8 mouse cellular contexts compared by ENCODE assay signal in genomic region chr9:55937664-55938617, GRCm38 (mm10). TPM values are rescaled to one million over a fixed set of nuclear protein-coding genes. Genes with fewer than 3 reads are reported as not detected.
DNase-seq lines count a peak whose midpoint lies in the region; ATAC-seq lines count a peak whose summit lies in the region.

Gene Scaper, minus strand, starts transcription at chr9:55938119.

- no peaks in the 10 kb centered on the region for H3K27me3 ChIP-seq in hindbrain, embryonic 11.5 days (ENCODE audit: control insufficient read depth, insufficient read depth, low read length)

- no peaks in the 10 kb centered on the region for H3K9me3 ChIP-seq in hindbrain, embryonic 11.5 days (ENCODE audit: control insufficient read depth, low read length)

- H3K4me1 ChIP-seq in hindbrain, embryonic 11.5 days (replicated peaks; ENCODE audit: control insufficient read depth, insufficient read depth, low read length), result no peaks in the 10 kb centered on the region

- peak; percentile 97 for ATAC-seq in frontal cortex, adult (ENCODE audit: low TSS enrichment)
- peak; percentile 98 for ATAC-seq in hindbrain, embryonic 11.5 days (ENCODE audit: low FRiP score)

- peak within 1 kb of the TSS; percentile 41 for H3K4me2 ChIP-seq in hindbrain, embryonic 11.5 days (replicated peaks; ENCODE audit: low read depth, low read length)

- peak within 1 kb of the TSS; percentile 71 for H3K9ac ChIP-seq in hindbrain, embryonic 11.5 days (ENCODE audit: low read depth, low read length)

- DNase-seq in MN1 (ENCODE audit: low spot score), result peak; percentile 93
- DNase-seq in cerebellum, adult 9-10 months, result peak; percentile 86
- DNase-seq in hindbrain, embryonic 11.5 days (ENCODE audit: low spot score), result peak; percentile 94
- DNase-seq in layer of hippocampus, postnatal 10 days (ENCODE audit: low spot score in 2 of 2), result peak; percentile 75 to 85
- DNase-seq in lung, postnatal 10 days, result peak; percentile 91
- peak; percentile 88 for DNase-seq in ovary, postnatal 36 days (ENCODE audit: low spot score)
- DNase-seq in thymus, postnatal 25 days, result peak; percentile 92

- H3K4me3 ChIP-seq in hindbrain, embryonic 11.5 days (ENCODE audit: low read depth, low read length), result peak within 1 kb of the TSS; percentile 53

- WGBS in hindbrain, embryonic 11.5 days, result 1% methylated on average over 40 of the region's 60 CpGs

- no peaks in the 10 kb centered on the region for H3K36me3 ChIP-seq in hindbrain, embryonic 11.5 days (ENCODE audit: control insufficient read depth, insufficient read depth, low read length)

- H3K27ac ChIP-seq in hindbrain, embryonic 11.5 days (ENCODE audit: low read depth, low read length), result peak within 1 kb of the TSS; percentile 63

RNA-seq across cellular contexts. Expression of gene Scaper, which starts in this region (rescaled TPM):
- polyA plus RNA-seq in hindbrain, embryonic 11.5 days (2014; fragmentation: Nextera tagmentation; extraction: Ambion mirVana), result 14.7 and 15.1 TPM in 2 replicates
- 10 to 100 TPM; 41.5 to 42.3 TPM for total RNA-seq in layer of hippocampus, postnatal 10 days (2021)

Comparison
In these comparisons a context has a peak if more than half of its experiments do, and no peak if none do; other contexts are left out.
1. Peak in every context shown above with its lines: DNase-seq, ATAC-seq, H3K4me3 ChIP-seq and H3K27ac ChIP-seq.